Mouse (Mus musculus): ENCODE measurements around the gene Entpd7.

DNA sequence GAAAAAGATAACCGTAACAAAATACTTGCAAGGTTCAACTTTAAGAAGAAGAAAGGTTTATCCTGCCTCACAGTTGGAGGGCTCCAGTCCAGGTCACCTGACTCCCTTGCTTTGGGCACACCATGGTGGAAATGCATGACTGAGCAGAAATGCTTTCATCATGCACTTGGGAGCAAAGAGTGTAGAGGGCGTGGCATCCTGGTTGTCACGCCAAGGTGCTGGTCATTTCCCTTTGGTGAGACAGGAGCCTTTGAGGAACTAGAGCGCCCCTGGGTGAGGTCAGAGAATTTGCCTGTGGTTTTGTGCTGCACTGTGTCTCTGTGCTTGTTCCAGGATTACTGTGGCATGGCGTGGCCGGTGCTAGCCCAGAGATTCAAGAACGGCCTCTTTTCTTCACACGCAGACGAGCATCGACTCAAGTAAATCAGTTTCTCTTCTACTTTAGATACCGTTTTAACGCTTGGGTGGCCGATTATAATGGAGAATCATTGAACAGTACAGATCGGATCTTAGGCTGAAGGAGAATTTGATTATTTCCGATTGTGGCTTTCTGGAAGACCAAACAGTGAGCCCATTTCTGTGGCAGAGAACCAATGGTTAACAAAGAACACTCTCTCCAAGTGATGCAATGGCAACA is 37.2 kb downstream of the Entpd7 start:
- TF ChIP-seq CTCF (IDR thresholded peaks at IDR 0.05; ENCODE audit: control insufficient read depth, insufficient read depth, insufficient read length) (no peak), MAX (IDR thresholded peaks at IDR 0.05) (no peak), MYOG (IDR thresholded peaks at IDR 0.05; ENCODE audit: control insufficient read depth, extremely low read depth, insufficient read length) (no peak), FOSL1 (IDR thresholded peaks at IDR 0.05; ENCODE audit: insufficient read depth, low read length, poor library complexity, severe bottlenecking) (no peak), USF1 (IDR thresholded peaks at IDR 0.05; ENCODE audit: low read depth) (no peak), CEBPB (IDR thresholded peaks at IDR 0.05; ENCODE audit: low read depth) (no peak), MYOD1 (IDR thresholded peaks at IDR 0.05; ENCODE audit: control insufficient read depth, insufficient read length, low read depth) (no peak)

Data from C2C12 (cell line).